22 mouse cellular contexts compared by ENCODE assay signal in genomic region chr5:45033146-45033545, GRCm38 (mm10).
DNase-seq lines count a peak whose midpoint lies in the region; ATAC-seq and TF ChIP-seq lines count a peak whose summit lies in the region.
"Had no signal": no experiment of that assay in that cellular context is flagged by ENCODE, and none has a peak within 500 bp of the region (broad histone marks: within the 10 kb centered on the region; RNA-seq: fewer than 3 reads in every experiment).

No protein-coding gene starts in this region.

- WGBS in lung, postnatal 0 days: 64% methylated on average over 1 of the region's 1 CpGs
- WGBS in neural tube, embryonic 15.5 days: 74% methylated on average over 1 of the region's 1 CpGs

- TF ChIP-seq CTCF in lung, postnatal 0 days (IDR thresholded peaks at IDR 0.05): no peak

- peak; percentile 22 for DNase-seq in lung, postnatal 0 days (ENCODE audit: low spot score)
- DNase-seq in lung, postnatal 36 days: no peak
- DNase-seq in fibroblast of lung, adult 2 months (ENCODE audit: low read depth): peak; percentile 3
- no peak for DNase-seq in kidney, postnatal 10 days
- DNase-seq: adrenal gland, postnatal 10 days; adrenal gland, postnatal 36 days; cerebellum, adult 18-20 months; cerebellum, adult 9-10 months; cerebellum, postnatal 14 days; gastrocnemius, postnatal 10 days; gastrocnemius, postnatal 36 days; heart, adult 11 months had no signal

- TF ChIP-seq EP300 in lung, postnatal 0 days (IDR thresholded peaks at IDR 0.05): no peak

- H3K9ac ChIP-seq in lung, postnatal 0 days (replicated peaks; ENCODE audit: low read depth): no peak overlapping the region
- no peak overlapping the region for H3K9ac ChIP-seq in neural tube, embryonic 15.5 days (replicated peaks)
- H3K9ac ChIP-seq: forebrain, embryonic 12.5 days; forebrain, embryonic 15.5 days; hindbrain, embryonic 12.5 days; hindbrain, embryonic 15.5 days had no signal

- ATAC-seq in lung, postnatal 0 days: no peak
- peak; percentile 93 for ATAC-seq in megakaryocyte progenitor cell, adult 5-6 weeks (replicated peaks; ENCODE audit: poor library complexity)
- ATAC-seq in erythroblast, adult 5-6 weeks (replicated peaks; ENCODE audit: low FRiP score, poor library complexity, severe bottlenecking): no peak
- ATAC-seq in neural tube, embryonic 15.5 days (ENCODE audit: low FRiP score): no peak
- ATAC-seq: activated CD4-positive, CD25-positive, alpha-beta regulatory T cell, adult 4 months; CD4-positive, CD25-positive, alpha-beta regulatory T cell, adult 4 months; forebrain, embryonic 15.5 days had no signal

- H3K27me3 ChIP-seq in lung, postnatal 0 days (replicated peaks; ENCODE audit: insufficient read depth, low read length): no peaks in the 10 kb centered on the region
- H3K27me3 ChIP-seq in neural tube, embryonic 15.5 days (replicated peaks): no peaks in the 10 kb centered on the region
- H3K27me3 ChIP-seq: forebrain, embryonic 12.5 days; forebrain, embryonic 15.5 days; hindbrain, embryonic 12.5 days; hindbrain, embryonic 15.5 days had no signal

- H3K4me2 ChIP-seq in lung, postnatal 0 days (replicated peaks; ENCODE audit: low read depth, low read length): no peak overlapping the region
- H3K4me2 ChIP-seq in neural tube, embryonic 15.5 days: no peak overlapping the region
- H3K4me2 ChIP-seq: forebrain, embryonic 12.5 days; forebrain, embryonic 15.5 days; heart, embryonic 11.5 days; hindbrain, embryonic 12.5 days; hindbrain, embryonic 15.5 days had no signal

- no peaks in the 10 kb centered on the region for H3K9me3 ChIP-seq in lung, postnatal 0 days (ENCODE audit: low read length)
- no peaks in the 10 kb centered on the region for H3K9me3 ChIP-seq in neural tube, embryonic 15.5 days (replicated peaks)
- H3K9me3 ChIP-seq: forebrain, embryonic 12.5 days; forebrain, embryonic 15.5 days; hindbrain, embryonic 12.5 days; hindbrain, embryonic 15.5 days had no signal

- no peak overlapping the region for H3K4me3 ChIP-seq in lung, postnatal 0 days (ENCODE audit: low read depth, low read length)
- no peak overlapping the region for H3K4me3 ChIP-seq in neural tube, embryonic 15.5 days (replicated peaks)
- H3K4me3 ChIP-seq: forebrain, embryonic 12.5 days; forebrain, embryonic 15.5 days; hindbrain, embryonic 12.5 days; hindbrain, embryonic 15.5 days had no signal

- H3K27ac ChIP-seq in lung, postnatal 0 days (ENCODE audit: low read length): no peak overlapping the region
- H3K27ac ChIP-seq in neural tube, embryonic 15.5 days (replicated peaks): no peak overlapping the region
- H3K27ac ChIP-seq: forebrain, embryonic 12.5 days; forebrain, embryonic 15.5 days; hindbrain, embryonic 12.5 days; hindbrain, embryonic 15.5 days had no signal

- no peaks in the 10 kb centered on the region for H3K4me1 ChIP-seq in lung, postnatal 0 days (ENCODE audit: insufficient read depth, low read depth, low read length)
- no peaks in the 10 kb centered on the region for H3K4me1 ChIP-seq in neural tube, embryonic 15.5 days
- H3K4me1 ChIP-seq: forebrain, embryonic 12.5 days; forebrain, embryonic 15.5 days; hindbrain, embryonic 12.5 days; hindbrain, embryonic 15.5 days had no signal

- H3K36me3 ChIP-seq in lung, postnatal 0 days (ENCODE audit: insufficient read depth, low read length): no peaks in the 10 kb centered on the region
- no peaks in the 10 kb centered on the region for H3K36me3 ChIP-seq in neural tube, embryonic 15.5 days
- H3K36me3 ChIP-seq: forebrain, embryonic 12.5 days; forebrain, embryonic 15.5 days; hindbrain, embryonic 12.5 days; hindbrain, embryonic 15.5 days had no signal

Comparison
In these comparisons a context has a peak if more than half of its experiments do, and no peak if none do; other contexts are left out.
1. DNase-seq: peak in lung, postnatal 0 days (single experiment) and fibroblast of lung, adult 2 months (single experiment); none in lung, postnatal 36 days (single experiment) and kidney, postnatal 10 days (single experiment).